Mouse (Mus musculus): ENCODE measurements around the gene Prkcg. TPM values are rescaled to one million over a fixed set of nuclear protein-coding genes. Genes with fewer than 3 reads are reported as not detected.
A peak's percentile ranks its signal among the peaks of the same experiment; 100 is the strongest.

Gene Prkcg
- polyA plus RNA-seq, 1 experiment from 2014 or later = 0.71 TPM

DNA sequence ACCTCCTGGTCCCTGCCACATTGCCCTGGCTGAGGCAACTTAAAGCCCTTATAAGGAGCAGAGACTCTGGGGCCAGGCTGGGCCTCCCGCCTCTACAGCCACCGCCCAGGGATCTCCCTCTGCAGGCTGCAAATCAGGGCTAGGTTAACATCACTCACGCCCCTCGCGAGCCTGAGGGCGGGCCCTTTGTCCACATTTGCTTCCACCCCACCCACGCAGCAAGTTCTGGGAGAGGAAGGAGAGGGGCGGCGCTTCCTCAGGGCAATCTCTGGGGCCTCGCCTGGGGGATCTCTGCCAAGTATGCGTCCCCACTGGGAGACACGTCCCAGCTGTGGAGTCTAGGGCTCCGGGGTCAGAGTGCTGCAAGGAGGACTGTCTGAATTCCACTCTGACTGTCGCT, 3.8 kb downstream of the Prkcg start:
- Histone ChIP-seq H3K4me3 (peak overlapping the region; percentile 46), H3K27ac (peak overlapping the region; percentile 82), H3K4me1 (peaks cover 44% of the 10 kb centered on the region), H3K36me3 (replicated peaks) (peaks cover 27% of the 10 kb centered on the region), H3K27me3 (ENCODE audit: poor library complexity, severe bottlenecking) (no peaks in the 10 kb centered on the region), H3K9me3 (no peaks in the 10 kb centered on the region)
- DNase-seq (ENCODE audit: extremely low spot score, low spot score) = peak; percentile 56
- WGBS = 6% methylated on average over 14 of the region's 14 CpGs

DNA sequence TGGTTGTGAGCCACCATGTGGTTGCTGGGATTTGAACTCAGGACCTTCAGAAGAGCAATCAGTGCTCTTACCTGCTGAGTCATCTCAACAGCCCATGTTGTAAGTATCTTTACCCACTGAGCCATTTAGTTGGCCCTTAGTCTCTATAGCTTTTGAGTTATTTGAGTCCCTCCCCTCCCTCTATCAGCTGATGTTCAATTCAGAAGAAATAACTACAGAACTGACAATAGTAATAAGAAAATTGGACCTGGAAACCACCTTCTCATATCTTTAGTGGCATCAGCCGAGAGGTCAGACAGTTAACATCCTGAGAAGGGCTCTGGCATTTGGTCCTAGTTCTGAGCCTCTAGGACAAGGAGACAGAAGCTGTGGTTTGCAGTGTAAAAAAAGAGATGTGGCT, 5.8 kb downstream of the Prkcg start:
- H3K27ac ChIP-seq = no peak overlapping the region
- no peak for DNase-seq (ENCODE audit: extremely low spot score, low spot score)
- peaks cover 33% of the 10 kb centered on the region for H3K4me1 ChIP-seq
- peaks cover 34% of the 10 kb centered on the region for H3K36me3 ChIP-seq (replicated peaks)
- H3K4me3 ChIP-seq = no peak overlapping the region
- 0 out of 2 replicates have a peak, but pooled peaks cover 1% of the 10 kb centered on the region for H3K27me3 ChIP-seq (ENCODE audit: poor library complexity, severe bottlenecking)
- WGBS = 86% methylated on average over 1 of the region's 1 CpGs
- H3K9me3 ChIP-seq = no peaks in the 10 kb centered on the region

DNA sequence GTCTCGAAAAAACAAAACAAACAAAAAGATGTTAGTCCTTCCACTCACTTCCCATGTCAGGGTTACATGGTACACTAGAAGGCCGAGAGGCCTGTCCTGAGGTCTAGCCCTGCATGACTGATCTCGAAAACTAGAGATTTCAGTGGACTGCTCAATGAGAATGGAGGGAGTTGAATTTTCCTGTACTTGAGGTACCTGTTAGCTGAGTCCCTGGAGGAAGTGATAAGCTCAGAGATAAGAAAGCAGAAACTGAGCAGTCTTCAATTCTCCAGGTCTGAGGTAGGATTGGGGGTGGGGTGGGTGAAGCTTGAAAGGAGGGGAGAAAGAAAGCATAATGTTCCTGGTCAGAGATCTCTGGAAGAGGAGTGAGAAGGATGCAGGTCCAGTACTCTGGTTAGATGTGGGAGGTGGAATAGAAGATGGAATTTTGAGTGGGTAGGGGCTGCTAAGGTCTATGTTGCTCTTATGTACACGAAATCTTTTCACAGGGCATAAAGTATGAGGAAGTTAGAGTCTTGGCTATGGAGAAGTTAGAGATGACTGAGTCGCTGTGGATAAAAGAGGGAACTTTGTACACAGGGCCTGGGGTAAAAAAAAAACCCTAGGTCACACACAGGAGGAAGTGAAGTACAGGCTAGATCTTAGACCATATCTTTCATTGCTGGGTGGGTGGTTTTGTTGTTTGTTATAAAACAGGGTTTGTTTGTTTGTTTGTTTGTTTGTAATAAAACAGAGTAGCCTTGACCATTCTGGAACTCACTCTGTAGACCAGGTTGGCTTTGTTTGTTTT, 6.5 kb downstream of the Prkcg start:
- Histone ChIP-seq H3K27me3 (ENCODE audit: poor library complexity, severe bottlenecking) (peaks cover 9% of the 10 kb centered on the region), H3K4me3 (no peak overlapping the region), H3K4me1 (peaks cover 26% of the 10 kb centered on the region), H3K36me3 (replicated peaks) (peaks cover 34% of the 10 kb centered on the region), H3K9me3 (no peaks in the 10 kb centered on the region), H3K27ac (no peak overlapping the region)
- 92% methylated on average over 5 of the region's 5 CpGs for WGBS
- DNase-seq (ENCODE audit: extremely low spot score, low spot score) = no peak

DNA sequence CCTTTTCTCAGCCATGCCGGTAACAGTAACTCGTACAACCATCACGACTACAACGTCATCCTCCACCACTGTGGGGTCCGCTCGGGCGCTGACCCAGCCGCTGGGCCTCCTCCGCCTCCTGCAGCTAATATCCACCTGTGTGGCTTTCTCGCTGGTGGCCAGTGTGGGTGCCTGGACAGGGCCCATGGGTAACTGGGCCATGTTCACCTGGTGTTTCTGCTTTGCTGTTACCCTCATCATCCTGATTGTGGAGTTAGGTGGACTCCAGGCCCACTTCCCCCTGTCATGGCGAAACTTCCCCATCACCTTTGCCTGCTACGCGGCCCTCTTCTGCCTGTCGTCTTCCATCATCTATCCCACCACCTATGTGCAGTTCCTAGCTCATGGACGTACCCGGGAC, 7.7 kb downstream of the Prkcg start:
- H3K9me3 ChIP-seq = no peaks in the 10 kb centered on the region
- H3K36me3 ChIP-seq (replicated peaks) = peaks cover 34% of the 10 kb centered on the region
- H3K4me1 ChIP-seq = peaks cover 16% of the 10 kb centered on the region
- no peak overlapping the region for H3K27ac ChIP-seq
- no peak for DNase-seq (ENCODE audit: extremely low spot score, low spot score)
- H3K27me3 ChIP-seq (ENCODE audit: poor library complexity, severe bottlenecking) = peaks cover 21% of the 10 kb centered on the region
- H3K4me3 ChIP-seq = no peak overlapping the region
- WGBS = 94% methylated on average over 16 of the region's 16 CpGs

DNA sequence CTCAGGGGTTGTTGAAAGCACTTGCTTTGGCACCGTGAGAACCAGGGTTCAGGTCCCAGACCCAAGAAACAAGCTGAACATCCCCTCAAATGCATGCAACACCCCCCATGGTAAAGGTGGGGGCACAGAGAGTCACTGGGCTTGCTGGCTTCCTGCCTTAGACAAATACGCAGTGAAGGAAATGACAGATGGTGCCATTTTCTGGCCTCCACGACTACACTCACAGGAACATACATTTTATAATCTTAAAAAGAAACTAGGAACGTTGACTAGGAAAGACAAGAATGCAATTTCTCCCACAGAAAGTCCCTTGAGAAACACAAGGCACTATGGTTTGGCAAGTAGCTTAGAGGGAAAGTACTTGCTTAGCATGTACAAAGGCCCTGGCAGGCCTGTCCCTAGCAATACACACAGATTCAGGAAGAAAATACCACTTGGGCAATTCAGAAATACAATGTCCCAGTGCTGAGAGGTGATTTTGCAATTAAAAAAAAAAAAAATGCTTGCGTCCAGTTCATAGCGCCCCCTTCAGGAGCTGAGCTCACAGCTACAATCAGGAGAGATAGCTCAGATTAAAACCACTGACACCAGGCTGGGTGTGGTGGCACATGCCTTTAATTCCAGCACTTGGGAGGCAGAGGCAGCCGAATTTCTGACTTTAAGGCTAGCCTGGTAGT, 11.1 kb downstream of the Prkcg start:
- Histone ChIP-seq H3K36me3 (replicated peaks) (peaks cover 22% of the 10 kb centered on the region), H3K4me3 (no peak overlapping the region), H3K27ac (no peak overlapping the region), H3K9me3 (no peaks in the 10 kb centered on the region), H3K4me1 (peaks cover 34% of the 10 kb centered on the region), H3K27me3 (ENCODE audit: poor library complexity, severe bottlenecking) (peaks cover 54% of the 10 kb centered on the region)
- WGBS = 55% methylated on average over 7 of the region's 7 CpGs
- no peak for DNase-seq (ENCODE audit: extremely low spot score, low spot score)

DNA sequence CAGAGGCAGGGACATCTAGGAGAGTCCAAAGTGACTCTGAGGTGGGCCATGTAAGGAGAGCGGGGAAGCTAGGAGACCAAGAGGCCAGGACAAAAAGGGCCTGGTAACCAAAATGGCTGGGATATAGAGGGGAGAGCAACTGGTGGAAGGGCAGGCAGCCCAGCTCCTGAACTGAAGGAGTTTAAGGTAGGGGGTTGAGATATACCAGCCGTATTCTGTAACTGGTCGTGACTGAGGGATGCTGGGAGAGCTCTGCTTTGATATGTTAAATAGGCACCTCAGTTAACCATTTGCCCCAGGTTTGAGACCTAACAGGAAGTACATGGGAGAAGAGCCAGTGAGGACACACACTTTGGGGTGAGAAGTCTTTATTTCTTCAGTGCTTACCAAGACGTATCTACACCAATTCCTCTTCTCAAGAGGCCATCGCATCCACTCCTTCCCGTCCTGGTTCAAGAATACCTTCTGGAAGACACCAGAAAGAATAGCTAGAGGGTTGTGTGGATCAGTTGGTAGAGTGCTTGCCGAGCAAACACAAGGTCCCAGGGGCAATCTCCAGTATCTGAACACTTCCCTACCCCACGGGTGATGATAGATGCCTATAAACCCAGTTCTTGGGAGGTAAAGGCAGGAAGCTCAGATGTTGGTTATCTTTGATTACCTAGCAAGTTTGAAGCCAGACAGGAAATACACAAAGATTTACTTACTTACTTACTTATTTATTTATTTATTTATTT, 12.1 kb downstream of the Prkcg start:
- Histone ChIP-seq H3K4me1 (peaks cover 38% of the 10 kb centered on the region), H3K27ac (no peak overlapping the region), H3K36me3 (replicated peaks) (peaks cover 20% of the 10 kb centered on the region), H3K9me3 (no peaks in the 10 kb centered on the region), H3K27me3 (ENCODE audit: poor library complexity, severe bottlenecking) (peaks cover 64% of the 10 kb centered on the region), H3K4me3 (no peak overlapping the region)
- 81% methylated on average over 8 of the region's 8 CpGs for WGBS
- no peak for DNase-seq (ENCODE audit: extremely low spot score, low spot score)

DNA sequence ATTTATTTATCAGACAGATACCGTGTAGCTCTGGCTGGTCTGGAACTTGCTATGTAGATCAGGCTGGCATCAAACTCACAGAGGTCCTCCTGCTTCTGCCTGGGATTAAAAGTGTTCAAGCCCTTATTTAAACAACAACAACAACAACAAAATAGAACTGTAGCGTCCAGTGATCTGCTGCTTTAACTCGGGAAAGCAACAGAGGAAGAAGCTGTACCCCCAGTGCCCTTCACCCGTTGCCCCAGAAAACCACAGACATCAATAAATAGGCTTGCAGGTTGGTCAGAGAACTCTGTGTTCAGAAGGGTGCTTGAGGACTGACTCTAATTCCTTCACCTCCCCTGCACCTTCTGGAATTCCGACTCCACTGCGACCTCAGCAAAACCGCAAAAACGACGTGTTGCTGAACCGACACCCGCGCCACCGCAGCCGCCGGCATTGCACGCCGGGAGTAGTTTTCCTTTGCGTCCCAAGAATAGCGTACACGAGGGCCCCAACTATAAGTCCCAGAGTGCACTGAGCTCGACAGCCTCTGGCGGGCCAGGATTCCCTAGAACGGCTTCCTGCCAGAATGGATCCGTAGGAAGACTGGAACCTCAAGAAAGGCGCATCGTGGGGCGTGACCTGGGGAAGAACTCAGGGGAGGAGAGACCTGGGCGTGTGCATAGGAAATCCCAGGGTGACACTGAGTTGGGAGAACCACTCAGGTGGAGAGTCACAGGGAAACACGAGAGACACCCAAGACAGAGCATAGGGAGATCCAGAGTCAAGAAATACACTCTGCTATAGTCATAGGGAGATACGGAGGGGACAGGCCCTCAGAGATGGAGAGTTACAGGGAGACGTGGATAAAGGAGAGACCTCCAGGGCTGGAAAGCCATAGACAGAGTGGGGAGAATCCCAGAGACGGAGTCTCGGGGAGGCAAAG, 12.9 kb downstream of the Prkcg start:
- whole genome bisulfite sequencing = 8% methylated on average over 33 of the region's 33 CpGs
- H3K27ac ChIP-seq = 0 out of 2 replicates have a peak overlapping the region, but pooled peaks have one; percentile 44

DNA sequence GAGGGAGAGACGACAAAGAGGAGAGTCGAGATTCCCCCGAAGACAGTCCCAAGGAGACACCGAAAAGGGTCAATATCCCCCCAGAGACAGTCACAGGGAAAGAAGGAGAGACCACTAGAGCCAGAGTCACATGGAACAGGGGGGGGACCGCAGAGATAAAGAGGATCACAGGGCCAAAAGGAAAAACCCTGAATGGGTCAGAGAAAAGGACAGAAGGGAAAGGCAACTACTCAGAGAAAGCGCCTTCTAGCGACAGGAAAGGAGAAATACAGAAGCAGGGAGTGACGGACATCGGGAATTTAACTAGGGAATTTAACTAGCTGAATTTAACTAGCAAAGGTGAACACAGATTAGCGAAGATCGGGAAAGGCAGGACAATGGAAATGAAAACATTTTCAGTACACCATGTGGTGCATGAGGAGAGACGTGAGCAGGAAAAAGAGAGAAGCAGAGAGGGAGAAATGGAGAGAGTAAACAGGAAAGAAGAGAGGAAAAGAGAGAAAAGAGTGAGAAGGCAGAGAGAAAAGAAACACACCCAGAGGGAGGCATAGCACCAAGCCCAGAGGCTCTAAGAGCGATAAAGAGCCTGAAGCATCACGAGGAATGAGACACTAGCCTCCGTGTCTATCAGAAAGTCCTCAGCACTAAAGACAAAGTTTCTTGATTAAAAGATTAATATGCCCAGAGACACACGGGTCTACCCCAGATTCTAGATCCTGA, 13.7 kb downstream of the Prkcg start:
- under 1% methylated on average over 16 of the region's 16 CpGs for WGBS
- 0 out of 2 replicates have a peak overlapping the region, but pooled peaks have one; percentile 72 for H3K27ac ChIP-seq
- H3K4me1 ChIP-seq = peaks cover 38% of the 10 kb centered on the region
- DNase-seq (ENCODE audit: extremely low spot score, low spot score) = peak; percentile 21
- H3K4me3 ChIP-seq = peak overlapping the region; percentile 59
- no peaks in the 10 kb centered on the region for H3K9me3 ChIP-seq
- peaks cover 69% of the 10 kb centered on the region for H3K27me3 ChIP-seq (ENCODE audit: poor library complexity, severe bottlenecking)
- peaks cover 7% of the 10 kb centered on the region for H3K36me3 ChIP-seq (replicated peaks)

More for the DNA sequence above, 12.9 kb downstream of the Prkcg start:
- H3K27me3 ChIP-seq (ENCODE audit: poor library complexity, severe bottlenecking) = peaks cover 69% of the 10 kb centered on the region
- peaks cover 38% of the 10 kb centered on the region for H3K4me1 ChIP-seq
- H3K36me3 ChIP-seq (replicated peaks) = peaks cover 15% of the 10 kb centered on the region
- peak; percentile 32 for DNase-seq (ENCODE audit: extremely low spot score, low spot score)
- H3K4me3 ChIP-seq = peak overlapping the region; percentile 59
- H3K9me3 ChIP-seq = no peaks in the 10 kb centered on the region

DNA sequence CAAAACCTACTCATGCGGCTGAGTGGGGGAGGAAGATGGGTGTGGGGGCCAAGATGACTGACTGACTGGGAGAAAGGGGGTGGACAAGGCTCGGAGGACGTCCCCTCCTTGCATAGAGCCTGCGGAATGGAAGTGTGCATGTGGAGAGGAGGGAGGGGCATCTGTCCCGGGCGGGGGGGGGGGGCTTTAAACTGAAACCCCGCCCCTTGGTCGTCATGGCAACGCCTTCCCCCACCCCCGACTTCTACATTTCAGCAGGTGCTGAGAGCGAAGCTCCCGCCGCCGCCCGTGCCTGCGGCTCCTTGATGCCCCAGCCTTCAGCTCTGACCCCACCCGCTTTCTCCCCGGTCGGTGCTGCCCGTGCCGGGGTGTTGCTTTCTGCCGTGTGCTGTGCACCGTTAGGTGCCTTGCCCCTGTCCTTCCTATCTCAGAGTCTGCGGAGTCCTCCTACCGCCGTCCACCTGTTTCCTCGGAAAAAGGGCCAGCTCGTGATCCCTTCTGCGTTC, 14.3 kb downstream of the Prkcg start:
- peaks cover 2% of the 10 kb centered on the region; the same call in 1 of the 2 replicates for H3K36me3 ChIP-seq (replicated peaks)
- H3K27me3 ChIP-seq (ENCODE audit: poor library complexity, severe bottlenecking) = peaks cover 69% of the 10 kb centered on the region
- H3K4me1 ChIP-seq = peaks cover 38% of the 10 kb centered on the region
- peak; percentile 57 for DNase-seq (ENCODE audit: extremely low spot score, low spot score)
- H3K27ac ChIP-seq = peak overlapping the region; percentile 72
- peak overlapping the region; percentile 59 for H3K4me3 ChIP-seq
- H3K9me3 ChIP-seq = no peaks in the 10 kb centered on the region
- WGBS = 1% methylated on average over 29 of the region's 29 CpGs

DNA sequence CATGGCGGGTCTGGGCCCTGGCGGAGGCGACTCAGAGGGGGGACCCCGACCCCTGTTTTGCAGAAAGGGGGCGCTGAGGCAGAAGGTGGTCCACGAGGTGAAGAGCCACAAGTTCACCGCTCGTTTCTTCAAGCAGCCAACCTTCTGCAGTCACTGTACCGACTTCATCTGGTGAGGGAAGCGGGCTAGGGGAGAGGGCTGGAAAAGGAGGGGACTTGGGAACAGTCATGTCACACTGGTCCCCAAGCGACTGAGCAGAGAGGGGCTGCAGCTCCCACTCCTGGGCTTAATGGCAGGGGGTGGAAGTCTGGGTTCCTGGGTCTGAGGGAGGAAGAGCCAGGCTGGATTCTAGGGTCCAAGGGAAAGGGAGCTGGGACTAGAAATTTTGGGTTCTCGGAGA, 14.8 kb downstream of the Prkcg start:
- no peaks in the 10 kb centered on the region for H3K9me3 ChIP-seq
- H3K4me3 ChIP-seq = peak overlapping the region; percentile 59
- H3K36me3 ChIP-seq (replicated peaks) = no peaks in the 10 kb centered on the region
- H3K27ac ChIP-seq = peak overlapping the region; percentile 72
- peaks cover 69% of the 10 kb centered on the region for H3K27me3 ChIP-seq (ENCODE audit: poor library complexity, severe bottlenecking)
- peaks cover 38% of the 10 kb centered on the region for H3K4me1 ChIP-seq
- DNase-seq (ENCODE audit: extremely low spot score, low spot score) = no peak
- under 1% methylated on average over 12 of the region's 12 CpGs for WGBS

DNA sequence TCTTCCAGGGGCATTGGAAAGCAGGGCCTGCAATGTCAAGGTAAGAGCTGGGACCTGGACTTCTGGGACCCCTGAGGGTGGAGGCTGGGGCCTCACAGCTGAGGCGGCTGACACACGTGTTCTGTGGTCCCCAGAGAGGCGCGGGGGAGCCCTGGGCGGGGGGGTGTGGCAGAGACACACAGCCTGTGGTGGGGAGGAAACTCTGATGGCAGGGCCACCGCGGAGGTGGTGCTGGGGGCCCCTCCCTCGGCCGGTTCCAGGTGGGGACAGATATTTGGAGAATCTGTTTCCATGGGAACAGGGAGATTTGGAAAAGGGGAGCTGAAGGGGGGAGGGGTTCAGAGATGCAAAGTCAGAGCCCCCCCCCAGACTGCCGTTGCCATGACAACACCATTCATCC, 15.3 kb downstream of the Prkcg start:
- WGBS = 4% methylated on average over 10 of the region's 10 CpGs
- H3K36me3 ChIP-seq (replicated peaks) = no peaks in the 10 kb centered on the region
- peaks cover 69% of the 10 kb centered on the region for H3K27me3 ChIP-seq (ENCODE audit: poor library complexity, severe bottlenecking)
- H3K27ac ChIP-seq = no peak overlapping the region
- no peaks in the 10 kb centered on the region for H3K9me3 ChIP-seq
- peak; percentile 26 for DNase-seq (ENCODE audit: extremely low spot score, low spot score)
- H3K4me1 ChIP-seq = peaks cover 38% of the 10 kb centered on the region
- peak overlapping the region; percentile 59 for H3K4me3 ChIP-seq
